Mouse (Mus musculus) adrenal gland, postnatal 36 days (tissue): ENCODE measurements around the gene Gbgt1. TPM values are rescaled to one million over a fixed set of nuclear protein-coding genes. Genes with fewer than 3 reads are reported as not detected.
"Not testable (repeated sequence)": the region's sequence is repeated elsewhere in the genome, so short reads cannot be mapped to it uniquely, and the experiment has no call there.

ENCODE experiments used
- DNase-seq, 2 experiments: peaks; one replicate each; pipeline ENCODE4 v3.0.0; 2021; ENCODE audit warnings: mixed read lengths in 1 of 2
- long read RNA-seq, 2 experiments: library from polyadenylated mRNA; stranded (forward); transcript quantifications; one replicate each; pipeline ENCODE4 v2.0.0; 2021; ENCODE audit warnings: borderline sequencing depth in 2 of 2
- total RNA-seq, 2 experiments: library from RNA; stranded (reverse); gene quantifications; 2 replicates each; pipeline ENCODE4 v1.2.3; 2021

Gene Gbgt1
- total RNA-seq: 1 to 10 TPM; 3.7 to 4.3 TPM
- long read RNA-seq, experiment 1: 0 reads
- long read RNA-seq, experiment 2: 0 reads

- no peak for DNase-seq
Observed at GRCm38 (mm10) chr2:28496671-28497070, at the start of gene Gbgt1. Gene Gbgt1 (plus strand): TSS chr2:28496891.

DNA sequence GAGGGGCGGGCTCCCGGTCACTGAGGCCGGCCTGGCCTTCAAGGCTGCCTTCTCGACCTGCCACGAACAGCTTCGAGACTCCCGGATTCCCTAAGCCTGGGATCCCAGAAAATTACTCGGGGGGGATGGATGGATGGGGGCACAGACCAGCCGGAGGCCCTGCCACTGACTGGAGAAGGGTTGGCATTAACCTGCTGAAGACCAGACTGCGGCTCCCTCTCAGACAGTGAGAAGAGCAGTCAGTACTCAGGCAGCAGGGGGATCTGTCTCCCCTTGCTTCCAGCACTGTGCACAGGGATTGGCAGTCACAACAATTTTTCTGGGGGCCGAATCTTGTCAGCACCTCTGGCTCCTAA lies 49.4 kb upstream of the Gbgt1 start:
- DNase-seq: no peak

- no peak for DNase-seq
Observed at GRCm38 (mm10) chr2:28451663-28452062, 45.0 kb upstream of the Gbgt1 start.

DNA sequence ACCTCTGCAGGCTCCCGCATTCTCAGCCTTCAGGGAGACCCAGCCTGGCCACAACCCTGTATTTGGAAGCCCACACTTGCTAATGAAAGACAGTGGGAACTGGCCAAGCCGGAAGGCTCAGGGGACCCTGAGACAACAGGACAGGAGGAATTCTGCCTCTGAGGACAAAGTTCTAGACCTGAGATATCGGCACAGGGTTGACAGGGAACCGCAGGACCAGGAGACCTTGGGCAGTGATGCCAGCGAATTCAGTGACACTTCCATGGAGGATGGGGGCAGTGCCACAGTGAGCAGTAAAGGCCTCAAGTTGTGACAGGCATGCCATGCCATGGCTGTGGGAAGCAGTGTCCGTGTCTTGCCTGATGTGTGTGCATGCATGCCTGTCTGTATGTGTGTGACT lies 43.2 kb upstream of the Gbgt1 start:
- DNase-seq: no peak

- DNase-seq: no peak
Observed at GRCm38 (mm10) chr2:28456616-28457015, 40.1 kb upstream of the Gbgt1 start.

GRCm38 (mm10) chr2:28463919-28464318 lies 32.8 kb upstream of the Gbgt1 start:
- DNase-seq: peak; percentile 63 to 73

DNA sequence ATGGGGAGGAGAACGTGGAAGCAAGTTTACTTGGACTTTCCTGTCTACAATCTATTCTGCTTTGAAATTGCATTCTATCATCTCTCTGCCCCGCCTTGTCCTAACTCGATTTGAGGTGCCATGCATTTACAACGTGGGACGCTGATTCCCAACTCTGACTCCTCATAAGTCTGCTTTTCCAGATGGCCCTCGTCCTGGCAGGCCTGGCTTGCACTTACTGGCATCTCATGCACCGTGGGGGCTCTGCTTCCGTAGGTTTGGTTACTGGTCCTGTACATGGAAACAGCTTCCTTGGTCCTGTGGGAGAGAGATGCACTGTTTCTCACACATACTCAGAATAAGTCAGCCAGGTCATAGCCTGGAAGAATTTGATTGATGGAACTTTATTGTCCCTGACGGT lies 31.8 kb upstream of the Gbgt1 start:
- no peak for DNase-seq

- DNase-seq: peak; percentile 86 to 87
Observed at GRCm38 (mm10) chr2:28465836-28466518, 30.7 kb upstream of the Gbgt1 start, which contains the start of gene 1700007K13Rik. Gene 1700007K13Rik (minus strand): TSS chr2:28466332.

- DNase-seq: peak; percentile 90 to 94
Observed at GRCm38 (mm10) chr2:28467860-28468485, 28.7 kb upstream of the Gbgt1 start, which contains the start of gene Mrps2. Gene Mrps2 (plus strand): TSS chr2:28468066.

DNA sequence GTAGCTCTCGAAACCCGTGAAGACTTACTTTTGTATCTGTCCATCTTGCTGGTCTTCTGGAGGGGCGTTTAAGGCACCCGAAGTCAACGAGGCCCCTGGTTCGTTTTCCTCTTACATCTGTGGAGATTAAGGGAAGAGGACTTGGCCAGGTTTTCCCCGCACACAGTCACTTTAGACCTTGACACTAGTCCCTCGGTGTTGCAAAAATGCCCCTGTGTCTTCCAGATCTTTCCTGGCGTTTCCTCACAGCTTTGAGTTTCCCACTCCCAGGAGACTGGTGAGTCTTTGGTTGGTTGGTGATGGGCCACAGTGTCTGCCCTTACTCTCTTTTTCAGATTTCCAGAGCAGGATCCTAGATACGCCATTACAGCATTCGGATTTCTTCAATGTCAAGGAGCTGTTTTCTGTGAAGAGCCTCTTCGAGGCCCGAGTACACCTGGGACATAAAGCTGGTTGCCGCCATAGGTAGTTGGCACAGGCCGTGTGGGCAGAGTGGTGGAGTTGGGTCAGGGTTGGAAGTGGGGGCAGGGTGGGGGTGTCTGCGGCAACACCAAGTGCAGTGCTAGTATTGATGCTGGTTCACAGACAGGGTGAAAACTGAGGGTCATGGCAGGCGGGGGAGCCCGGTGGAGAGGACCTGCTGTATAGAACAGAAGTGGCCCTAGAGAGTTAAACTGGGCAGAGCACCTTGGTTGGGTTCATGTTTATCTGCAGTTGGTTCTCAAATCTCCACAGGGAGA lies 28.0 kb upstream of the Gbgt1 start:
- DNase-seq: peak; percentile 11 to 19

GRCm38 (mm10) chr2:28469461-28469860 lies 27.2 kb upstream of the Gbgt1 start:
- no peak for DNase-seq

DNA sequence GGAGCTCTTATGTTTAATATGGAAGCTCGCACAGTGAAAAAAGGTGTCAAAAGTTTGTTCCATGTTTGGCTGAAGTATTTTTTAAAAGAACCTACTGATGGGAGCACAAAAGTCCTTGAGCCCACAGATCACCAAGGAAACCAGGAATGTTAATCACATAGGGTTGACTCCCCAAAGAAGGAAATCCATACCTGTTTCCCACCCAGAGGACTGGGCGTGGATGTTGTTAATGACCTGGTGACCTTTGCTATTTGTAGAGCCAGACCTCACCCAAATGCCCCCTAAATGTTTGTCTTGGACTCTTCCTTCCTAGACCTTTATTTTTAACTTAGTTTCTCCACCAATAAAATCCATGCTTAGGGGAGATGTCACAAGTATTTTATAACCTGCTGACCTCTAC lies 26.1 kb upstream of the Gbgt1 start:
- no peak for DNase-seq

DNA sequence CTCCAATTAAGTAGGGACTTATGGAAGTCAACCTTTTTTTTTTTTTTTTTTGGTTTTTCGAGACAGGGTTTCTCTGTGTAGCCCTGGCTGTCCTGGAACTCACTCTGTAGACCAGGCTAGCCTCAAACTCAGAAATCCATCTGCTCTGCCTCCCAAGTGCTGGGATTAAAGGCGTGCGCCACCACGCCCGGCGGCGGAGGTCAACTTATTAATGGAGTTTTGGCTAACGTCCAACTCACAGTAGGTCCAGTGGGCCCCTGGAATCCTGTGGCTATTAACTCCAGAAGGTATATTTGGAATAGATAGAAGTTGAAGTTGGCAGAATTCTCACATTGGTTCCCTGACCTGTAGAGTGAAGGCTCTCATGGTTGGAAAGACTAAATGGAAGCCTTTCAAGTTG lies 24.7 kb upstream of the Gbgt1 start:
- DNase-seq: not testable (repeated sequence)

GRCm38 (mm10) chr2:28477993-28478392 lies 18.7 kb upstream of the Gbgt1 start:
- not testable (repeated sequence) for DNase-seq

GRCm38 (mm10) chr2:28479208-28480204 lies 17.2 kb upstream of the Gbgt1 start:
- DNase-seq: no peak

DNA sequence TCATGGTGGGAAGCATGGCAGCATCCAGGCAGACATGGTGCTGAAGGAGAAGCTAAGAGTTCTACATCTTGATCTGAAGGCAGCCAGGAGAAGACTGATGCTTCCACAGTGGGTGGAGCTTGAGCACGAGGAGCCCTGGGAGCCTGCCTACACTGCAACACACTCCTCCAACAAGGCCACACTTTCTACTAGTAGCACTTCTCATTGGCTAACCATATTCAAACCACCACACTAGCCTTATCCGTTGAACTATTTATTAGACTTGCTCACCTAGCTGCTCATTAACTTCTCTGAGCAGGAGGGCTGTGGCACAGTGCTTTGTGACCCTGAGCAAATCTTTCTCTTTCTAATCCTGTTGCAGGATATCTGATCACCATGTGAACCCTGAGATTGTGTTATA lies 12.8 kb upstream of the Gbgt1 start:
- no peak for DNase-seq

GRCm38 (mm10) chr2:28494521-28494920 lies 2.2 kb upstream of the Gbgt1 start:
- DNase-seq: no peak

DNA sequence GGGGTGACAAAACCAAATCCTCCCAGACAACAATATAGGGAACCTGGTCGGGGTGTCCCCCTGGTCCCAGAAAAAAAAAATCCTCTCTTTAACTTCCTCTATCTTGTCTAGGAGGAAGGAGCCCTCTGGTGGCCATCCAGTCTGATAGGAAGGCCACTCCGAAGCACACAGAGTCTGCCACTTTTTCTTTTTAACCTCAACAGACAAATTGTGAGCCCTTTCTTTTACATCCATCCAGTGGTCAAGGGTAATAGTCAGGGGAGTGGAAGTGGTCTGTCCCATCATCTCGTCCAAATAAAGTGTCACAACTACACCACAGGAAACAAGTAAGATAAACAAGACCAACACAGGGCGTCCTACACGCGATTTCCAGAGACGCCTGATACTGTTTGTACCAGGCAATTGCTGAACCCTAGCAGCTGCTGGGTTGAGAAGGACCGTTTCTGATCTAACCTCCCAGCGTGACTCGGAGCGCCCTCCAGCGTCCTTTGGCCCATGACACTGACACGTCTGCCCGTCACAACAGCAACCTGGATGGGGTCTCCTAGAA lies 1.4 kb upstream of the Gbgt1 start:
- peak in 1 of 2 experiments; percentile 52 for DNase-seq

DNA sequence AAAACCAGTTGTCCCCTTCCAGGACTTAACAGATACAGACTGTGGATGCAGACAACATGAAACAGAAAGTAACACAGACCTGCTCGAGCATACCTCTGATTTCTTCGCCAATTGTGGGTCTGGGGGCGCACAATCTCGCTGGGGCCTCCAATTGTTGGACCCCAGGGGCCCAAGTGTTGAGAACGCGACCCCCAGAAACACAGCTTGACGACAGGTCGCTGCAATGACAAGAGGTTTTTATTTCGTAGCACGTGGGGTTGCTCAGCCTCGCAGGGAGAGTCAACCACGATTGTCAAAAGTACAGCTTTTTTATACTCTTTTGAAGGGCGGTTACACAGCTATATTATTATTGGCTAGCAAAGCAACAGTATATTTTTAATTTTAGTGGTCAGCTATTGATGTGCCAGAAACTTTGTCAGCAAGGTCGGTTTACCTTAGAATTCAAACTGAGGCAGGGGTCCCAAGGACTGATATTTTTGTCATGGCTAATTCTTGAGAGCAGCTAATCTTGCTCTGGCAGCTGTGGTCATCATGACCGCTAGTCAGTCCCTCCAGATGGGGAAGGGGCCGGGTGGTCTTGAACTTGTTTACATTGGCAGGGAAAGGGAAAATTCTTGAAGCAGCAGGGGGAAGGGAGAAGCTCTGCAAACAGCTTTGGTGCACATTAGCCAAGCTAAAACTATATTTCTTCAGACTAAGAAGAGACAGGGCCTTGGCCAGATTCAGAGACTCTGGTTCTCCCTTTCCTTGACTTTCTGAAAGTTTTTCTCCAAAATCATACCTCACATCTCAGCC lies 693 bp upstream of the Gbgt1 start:
- DNase-seq: no peak

DNA sequence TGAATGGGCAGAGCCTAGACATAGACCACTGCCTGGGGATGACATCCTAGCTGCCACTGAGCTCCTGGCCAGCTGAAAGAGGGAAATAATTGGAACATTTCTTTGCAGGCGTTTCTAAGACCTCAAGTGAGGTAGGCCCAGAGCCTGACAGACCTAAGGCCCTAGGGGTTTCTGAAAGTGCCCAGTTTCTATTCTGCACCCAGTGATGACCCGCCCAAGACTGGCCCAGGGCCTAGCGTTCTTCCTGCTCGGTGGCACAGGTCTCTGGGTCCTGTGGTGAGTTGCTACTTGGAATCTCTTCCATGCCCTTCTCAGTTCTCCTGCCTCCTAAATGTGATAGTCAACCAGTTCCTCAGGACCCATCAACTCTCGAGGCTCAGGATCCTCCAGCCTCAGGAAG lies 870 bp downstream of the Gbgt1 start:
- DNase-seq: no peak

DNA sequence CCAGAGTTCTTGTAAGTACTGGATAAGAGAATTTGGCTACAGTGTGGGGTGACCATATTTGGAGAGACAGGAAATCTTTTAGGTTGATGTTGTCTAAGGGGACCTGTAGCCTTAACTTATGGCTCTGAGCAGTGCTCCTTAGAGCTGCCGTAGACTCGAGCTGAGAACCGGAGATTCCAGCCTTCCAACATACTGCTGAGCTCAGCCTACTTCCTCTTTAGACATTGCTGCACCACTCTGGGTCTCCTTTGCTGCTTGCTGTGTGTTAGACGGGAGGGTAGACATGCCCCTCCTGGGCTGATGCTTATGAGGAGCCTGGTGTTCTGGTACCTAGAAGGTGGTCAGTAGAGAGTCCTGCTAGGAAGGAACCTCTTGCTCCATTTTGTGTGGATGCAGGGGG lies 1.7 kb downstream of the Gbgt1 start:
- DNase-seq: no peak
